Mouse (Mus musculus) heart, postnatal 0 days (tissue): ENCODE measurements around the gene Rflna.

Experiments
- CTCF ChIP-seq: IDR thresholded peaks from 2 replicates; pipeline ENCODE4 v1.5.1; 2016; ENCODE audit warnings: antibody characterized with exemption, control low read depth, low read depth
- EP300 ChIP-seq: IDR thresholded peaks from 2 replicates; pipeline ENCODE4 v1.6.1; 2016; ENCODE audit warnings: antibody characterized with exemption, low read depth

GRCm38 (mm10) chr5:125014497-125014896 lies 11.5 kb downstream of the Rflna start:
- TF ChIP-seq CTCF (peak; percentile 75), EP300 (no peak)
